Mouse (Mus musculus): ENCODE results near the gene Vtn. TPM values are rescaled to one million over a fixed set of nuclear protein-coding genes. Genes with fewer than 3 reads are reported as not detected.

The Vtn gene
- total RNA-seq, 2 experiments from 2014 or later, result 71.6 to 75.3 TPM

DNA sequence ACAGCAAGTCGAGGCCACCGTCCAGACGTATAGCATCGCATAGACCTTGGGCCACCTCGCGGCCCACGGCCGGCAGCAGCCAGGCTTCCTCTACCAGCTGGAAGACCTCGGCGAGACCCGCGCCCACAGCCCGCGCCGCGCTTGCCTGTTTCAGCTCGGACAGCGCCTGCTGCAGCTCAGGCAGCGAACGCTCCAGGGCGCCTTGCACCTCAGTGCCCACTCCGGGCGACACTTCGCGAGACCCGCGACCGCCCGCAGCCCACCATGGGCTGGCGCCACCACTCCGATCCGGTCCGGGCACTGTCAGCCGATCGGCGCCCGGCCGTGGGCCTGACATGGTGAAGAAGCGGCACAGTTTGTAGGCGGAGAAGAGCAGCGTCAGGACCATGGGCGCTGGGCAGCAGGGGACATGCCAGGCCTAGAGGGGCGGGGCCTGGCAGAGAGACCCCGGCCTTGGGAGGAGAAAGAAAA, 1.8 kb upstream of the Vtn start:
- intact Hi-C loops (cut with DNase I), result loop anchor here (1.0 kb wide), 1 partner anchor 15 kb away; the partner anchor contains the start of genes Poldip2 and Tmem199
- peak; percentile 46 to 66 for DNase-seq (ENCODE audit: low spot score in 2 of 2)

DNA sequence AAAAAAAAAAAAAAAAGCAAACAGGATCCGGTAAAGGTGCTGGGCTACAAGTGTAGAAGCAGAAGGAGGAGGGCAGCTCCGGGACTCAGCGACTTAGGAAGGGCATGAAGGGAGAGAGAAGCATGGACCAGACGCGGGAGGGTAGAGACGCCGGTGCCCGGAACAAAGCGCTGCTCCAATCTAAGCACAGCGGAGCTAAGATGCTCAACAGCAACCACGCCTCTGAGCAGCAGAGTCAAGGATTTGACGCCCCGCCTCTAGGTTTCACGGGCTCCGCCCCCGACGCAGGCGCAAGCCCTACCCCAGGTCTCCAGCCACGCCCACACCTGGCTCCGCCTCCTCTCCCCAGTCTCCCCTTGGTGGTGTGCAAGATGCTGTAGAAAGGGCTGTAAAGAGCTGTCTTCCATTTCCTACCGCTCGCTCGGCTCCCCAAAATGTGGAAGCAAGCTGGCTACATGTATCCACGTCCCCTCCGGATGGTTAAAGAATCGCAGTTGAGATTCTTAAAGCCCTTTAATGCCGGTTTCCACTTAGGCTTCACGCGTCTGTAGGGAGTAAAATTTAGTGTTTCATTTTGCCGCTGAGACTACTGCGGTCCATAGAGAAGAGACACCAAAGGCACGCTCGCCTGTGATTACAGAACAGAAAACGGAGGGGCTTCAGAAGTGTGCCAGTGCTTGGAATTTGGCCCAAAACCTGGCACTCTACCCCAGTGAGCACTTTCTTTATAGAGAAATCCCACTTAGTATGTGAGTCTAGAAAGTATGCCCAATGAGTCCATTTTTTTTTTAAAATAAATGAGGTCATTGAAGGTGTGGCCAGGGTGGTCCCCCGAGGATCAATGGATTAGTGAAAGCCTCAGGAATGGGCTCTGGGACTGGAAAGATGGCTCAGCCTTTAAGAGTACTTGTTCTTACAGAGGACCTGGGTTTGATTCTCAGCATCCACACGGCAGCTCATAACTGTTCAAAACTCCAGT, 1.1 kb upstream of the Vtn start, which contains the start of gene Sarm1:
Sarm1 (minus strand) TSS at position 211 of the 979 bp plus-strand sequence.
- intact Hi-C loops (cut with DNase I), result loop anchor here (1.0 kb wide), 1 partner anchor 14 kb away; the partner anchor contains the start of genes Poldip2 and Tmem199
- peak; percentile 93 to 98 for DNase-seq (ENCODE audit: low spot score in 2 of 2)

DNA sequence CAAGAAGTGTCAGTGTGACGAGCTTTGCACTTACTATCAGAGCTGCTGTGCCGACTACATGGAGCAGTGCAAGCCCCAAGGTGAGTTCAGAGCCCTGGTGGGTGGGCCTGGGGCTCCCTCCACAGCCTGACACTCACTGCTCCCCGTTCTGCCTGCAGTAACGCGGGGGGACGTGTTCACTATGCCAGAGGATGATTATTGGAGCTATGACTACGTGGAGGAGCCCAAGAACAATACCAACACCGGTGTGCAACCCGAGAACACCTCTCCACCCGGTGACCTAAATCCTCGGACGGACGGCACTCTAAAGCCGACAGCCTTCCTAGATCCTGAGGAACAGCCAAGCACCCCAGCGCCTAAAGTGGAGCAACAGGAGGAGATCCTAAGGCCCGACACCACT, 652 bp downstream of the Vtn start:
- no peak for DNase-seq (ENCODE audit: low spot score in 2 of 2)
- intact Hi-C loops (cut with DNase I), result no loop called here

DNA sequence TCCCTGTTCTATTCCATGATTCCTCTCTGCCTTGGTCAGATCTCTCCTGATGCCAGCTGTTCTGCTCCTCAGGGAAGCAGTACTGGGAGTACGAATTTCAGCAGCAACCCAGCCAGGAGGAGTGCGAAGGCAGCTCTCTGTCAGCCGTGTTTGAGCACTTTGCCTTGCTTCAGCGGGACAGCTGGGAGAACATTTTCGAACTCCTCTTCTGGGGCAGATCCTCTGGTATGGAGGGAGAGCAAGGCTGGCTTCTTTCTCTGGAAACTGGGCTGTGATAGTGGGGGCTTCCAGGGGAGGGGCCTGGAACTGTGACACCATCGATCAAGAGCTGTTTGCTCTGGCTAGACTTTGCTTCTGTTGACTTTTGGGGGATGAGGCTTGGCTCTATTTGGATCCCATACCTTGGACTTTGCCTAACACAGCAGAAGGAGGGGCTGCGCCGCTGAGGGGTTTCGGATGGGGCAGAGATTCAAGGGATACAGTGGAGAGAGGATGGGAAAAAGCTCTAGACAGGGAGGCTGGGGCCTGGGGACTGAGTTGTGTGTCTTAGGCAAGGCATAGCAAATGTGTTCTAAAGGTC, 1.8 kb downstream of the Vtn start:
- intact Hi-C loops (cut with DNase I), result no loop called here

DNA sequence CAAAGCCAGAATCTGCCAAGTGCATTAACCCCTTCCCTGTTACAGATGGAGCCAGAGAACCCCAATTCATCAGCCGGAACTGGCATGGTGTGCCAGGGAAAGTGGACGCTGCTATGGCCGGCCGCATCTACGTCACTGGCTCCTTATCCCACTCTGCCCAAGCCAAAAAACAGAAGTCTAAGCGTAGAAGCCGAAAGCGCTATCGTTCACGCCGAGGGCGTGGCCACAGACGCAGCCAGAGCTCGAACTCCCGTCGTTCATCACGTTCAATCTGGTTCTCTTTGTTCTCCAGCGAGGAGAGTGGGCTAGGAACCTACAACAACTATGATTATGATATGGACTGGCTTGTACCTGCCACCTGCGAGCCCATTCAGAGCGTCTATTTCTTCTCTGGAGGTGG, 2.6 kb downstream of the Vtn start:
- no peak for DNase-seq (ENCODE audit: low spot score in 2 of 2)
- intact Hi-C loops (cut with DNase I), result no loop called here

More for the DNA sequence above, 1.8 kb downstream of the Vtn start:
- DNase-seq (ENCODE audit: low spot score in 2 of 2), result no peak

DNA sequence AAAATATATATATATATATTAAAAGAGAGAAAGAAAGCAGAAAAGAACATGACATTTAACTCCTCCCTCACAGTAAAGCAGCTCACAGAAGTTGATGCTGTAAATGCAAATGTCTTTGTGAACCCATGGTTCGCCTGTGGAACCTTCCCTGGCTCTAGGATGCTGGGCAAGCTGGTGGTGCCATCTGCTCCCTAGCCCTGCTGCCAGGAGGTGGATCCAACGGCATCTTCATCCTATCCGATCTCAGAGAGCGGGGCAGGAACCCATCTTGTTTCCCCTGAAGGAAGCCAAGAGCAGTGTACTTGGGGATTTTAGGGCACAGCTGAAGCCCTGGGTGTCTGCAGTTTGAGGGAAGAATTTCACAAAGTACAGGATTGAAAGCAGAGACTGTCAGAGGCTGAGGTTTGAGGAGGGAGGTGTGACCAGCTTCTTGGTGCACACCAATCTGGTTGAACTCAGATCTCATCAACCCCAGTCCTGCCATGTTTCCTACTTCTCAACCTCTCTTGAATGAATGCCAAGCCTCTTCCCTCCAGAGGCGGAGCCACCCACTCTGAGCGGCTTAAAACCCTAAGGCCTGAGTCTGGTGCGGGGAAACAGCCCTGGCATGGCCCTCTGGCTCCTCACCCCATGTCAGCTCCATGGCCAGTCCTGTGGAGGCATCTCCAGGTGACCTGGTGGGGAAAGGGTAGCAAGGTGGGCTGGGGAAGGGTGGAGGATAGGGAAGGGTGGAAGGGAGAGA, 4.2 kb downstream of the Vtn start, which contains the start of gene Sebox:
Sebox (plus strand) TSS at position 539 of the 742 bp plus-strand sequence.
- peak in 1 of 2 experiments; percentile 42 for DNase-seq (ENCODE audit: low spot score in 2 of 2)
- intact Hi-C loops (cut with DNase I), result no loop called here

DNA sequence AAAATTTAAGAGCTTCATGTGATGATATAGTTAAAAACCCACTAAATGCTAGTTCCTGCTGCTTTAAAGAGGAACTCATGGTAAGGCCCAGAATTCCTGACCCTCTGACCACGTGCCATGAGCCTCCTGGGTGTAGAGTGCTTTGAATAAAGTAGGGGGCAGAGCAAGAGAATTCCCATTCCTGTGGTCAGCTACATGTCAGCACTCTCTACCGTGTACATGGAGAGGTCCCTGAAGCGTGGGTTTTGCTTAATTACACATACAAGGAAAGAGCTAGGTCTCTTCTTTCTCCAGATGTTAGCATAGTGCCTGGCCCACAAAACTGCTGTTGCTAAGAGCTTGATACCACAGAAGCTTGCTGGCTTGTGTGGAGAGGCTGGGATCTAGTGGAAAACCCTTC, 6.5 kb downstream of the Vtn start:
- intact Hi-C loops (cut with DNase I), result no loop called here
- DNase-seq (ENCODE audit: low spot score in 2 of 2), result no peak

DNA sequence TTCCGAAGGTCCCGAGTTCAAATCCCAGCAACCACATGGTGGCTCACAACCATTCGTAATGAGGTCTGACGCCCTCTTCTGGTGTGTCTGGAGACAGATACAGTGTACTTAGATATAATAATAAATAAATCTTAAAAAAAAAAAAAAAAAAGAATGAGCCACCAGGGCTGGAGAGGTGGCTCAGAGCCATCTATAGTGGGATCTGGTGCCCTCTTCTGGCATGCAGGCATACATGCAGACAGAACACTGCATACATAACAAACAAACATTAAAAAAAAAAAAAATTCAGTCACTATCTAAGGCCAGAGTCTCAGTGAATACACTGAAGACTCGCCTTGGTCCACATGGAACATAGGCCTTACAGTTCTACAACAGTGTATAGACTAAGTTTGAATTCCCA, 10.3 kb downstream of the Vtn start:
- intact Hi-C loops (cut with DNase I), result no loop called here
- DNase-seq (ENCODE audit: low spot score in 2 of 2), result no peak

DNA sequence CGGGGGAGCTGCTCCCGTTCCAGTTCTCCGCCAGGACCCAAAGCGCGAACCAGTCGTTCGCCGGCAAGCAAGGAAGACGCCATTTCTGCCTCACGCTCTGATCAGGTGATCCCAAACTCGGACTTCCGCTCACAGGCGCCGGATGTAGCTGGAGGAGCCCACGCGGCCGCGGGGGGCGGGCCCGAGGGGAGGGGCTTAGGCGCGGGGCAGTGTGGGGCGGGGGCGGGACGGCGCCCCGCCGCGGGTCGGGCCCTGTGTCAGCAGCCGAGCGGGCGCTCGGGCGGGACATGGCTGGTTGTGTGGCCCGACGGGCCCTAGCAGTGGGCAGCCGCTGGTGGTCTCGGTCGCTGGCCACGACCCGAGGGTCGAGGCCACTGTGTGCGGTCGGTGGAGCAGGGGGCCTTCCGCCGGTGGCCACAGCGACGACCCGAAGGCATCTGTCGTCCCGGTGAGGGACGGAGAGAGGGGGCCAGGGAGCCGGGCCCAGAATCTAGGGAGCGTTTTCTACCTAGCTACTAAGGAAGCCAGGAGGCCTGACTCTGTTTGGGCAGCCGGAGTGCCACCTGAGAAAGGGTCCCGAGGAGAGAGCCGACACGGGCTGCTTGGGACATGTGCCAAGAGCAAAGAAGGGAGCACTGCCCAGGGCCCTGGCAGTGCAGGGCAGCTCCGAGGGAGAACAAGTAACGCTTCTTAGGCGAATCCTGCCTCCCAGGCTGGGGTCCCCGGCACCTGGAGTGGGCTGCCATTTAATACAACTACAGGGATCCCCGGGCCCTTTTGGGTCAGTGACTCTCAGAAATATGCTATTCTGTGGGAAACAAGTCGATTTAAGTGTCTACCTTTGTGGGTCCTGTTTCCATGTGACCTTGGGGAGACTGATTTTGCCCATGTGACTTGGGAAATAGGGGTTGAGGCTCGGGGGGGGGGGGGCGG, 13.4 kb downstream of the Vtn start, which contains the start of the genes Tmem199 and Poldip2:
Tmem199 (minus strand) TSS at position 148 of the 933 bp plus-strand sequence.
Poldip2 (plus strand) TSS at position 169 of the 933 bp plus-strand sequence.
- intact Hi-C loops (cut with DNase I), result loop anchor here (1.0 kb wide), 2 partner anchors 15 to 24 kb away; partner anchors contain the start of genes Ift20, Sarm1 and Tnfaip1
- peak; percentile 90 to 94 for DNase-seq (ENCODE audit: low spot score in 2 of 2)

DNA sequence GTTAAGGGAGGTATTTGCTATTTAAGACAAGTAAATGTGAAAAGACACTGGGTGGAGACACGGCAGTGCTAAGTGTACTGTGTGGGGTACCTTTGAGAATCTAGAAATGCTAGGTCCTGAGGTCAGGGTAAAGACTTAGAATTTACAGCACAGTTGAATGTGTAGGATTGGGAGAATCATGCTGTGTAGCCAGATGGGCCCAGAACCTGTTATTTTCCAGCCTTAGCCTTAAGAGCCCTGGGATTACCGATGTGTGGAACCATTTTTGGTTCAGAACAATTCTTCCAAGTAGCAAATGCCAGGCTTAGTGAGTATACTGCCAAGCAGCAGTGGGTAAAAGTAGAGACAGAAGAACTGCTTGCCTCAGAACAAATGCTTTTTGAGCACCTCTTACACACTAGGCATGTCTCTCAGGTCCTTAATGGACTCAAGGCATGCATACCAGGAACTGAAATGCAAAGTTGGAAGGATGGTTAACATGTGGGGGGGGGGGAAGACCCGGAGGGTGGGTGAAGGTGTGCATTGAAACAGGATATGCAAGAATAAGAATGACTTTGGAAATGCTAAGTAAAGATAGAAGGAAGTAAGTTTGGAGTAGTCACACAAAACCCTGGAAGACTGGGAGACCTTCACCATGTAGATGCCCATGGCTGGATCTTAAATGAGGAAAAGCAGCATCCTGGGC, 14.4 kb downstream of the Vtn start:
- intact Hi-C loops (cut with DNase I), result no loop called here
- no peak for DNase-seq (ENCODE audit: low spot score in 2 of 2)

DNA sequence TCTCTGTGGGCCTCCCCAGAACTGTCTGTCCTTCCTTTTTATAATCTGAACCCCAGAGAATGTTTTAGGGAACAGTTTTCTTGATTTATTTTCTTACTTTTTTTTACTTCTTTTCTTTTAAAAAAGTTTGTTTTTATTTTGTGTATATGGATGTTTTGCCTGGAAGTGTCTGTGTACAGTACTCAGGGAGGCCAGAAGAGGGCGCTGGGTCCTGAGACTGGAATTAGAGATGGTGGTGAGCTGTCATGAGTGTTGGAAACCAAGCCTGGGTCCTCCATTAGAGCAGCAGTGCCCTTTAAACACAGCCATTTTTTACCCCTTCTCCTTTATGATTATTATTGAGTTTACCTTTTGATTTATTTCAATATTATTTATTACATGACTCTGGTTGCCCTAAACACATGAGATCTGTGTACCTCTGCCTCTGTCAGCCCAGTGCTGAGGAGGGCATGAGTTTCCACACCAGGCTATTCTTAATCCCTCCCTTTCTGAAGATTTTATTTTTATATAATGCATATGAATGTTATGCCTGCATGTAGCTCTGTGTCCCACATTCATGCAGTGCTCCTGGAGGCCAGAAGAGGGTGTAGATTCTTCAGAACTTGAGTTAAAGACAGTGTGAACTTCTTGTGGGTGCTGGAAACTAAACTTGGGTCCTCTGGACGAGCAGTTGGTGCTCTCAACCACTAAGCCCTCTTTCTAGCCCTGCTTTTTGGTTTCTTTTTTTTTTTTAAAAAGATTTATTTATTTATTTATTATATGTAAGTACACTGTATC, 16.8 kb downstream of the Vtn start:
- intact Hi-C loops (cut with DNase I), result no loop called here
- no peak for DNase-seq (ENCODE audit: low spot score in 2 of 2)

DNA sequence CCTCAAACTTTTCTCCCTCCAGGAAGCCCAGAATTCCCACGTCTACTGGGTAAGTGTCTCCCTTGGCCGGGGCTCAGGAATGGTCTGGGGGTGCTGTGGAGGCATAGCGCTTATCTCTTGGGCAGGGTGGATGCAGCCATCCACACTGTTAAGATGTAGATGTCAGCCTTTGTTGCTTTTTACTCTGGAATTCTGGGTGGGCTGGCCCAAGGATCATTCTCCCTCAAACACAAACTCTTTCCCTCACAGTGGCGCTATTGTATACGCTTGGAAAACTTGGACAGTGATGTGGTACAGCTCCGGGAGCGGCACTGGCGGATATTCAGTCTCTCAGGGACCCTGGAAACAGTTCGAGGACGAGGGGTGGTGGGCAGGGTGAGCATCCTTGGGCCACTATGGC, 20.0 kb downstream of the Vtn start:
- intact Hi-C loops (cut with DNase I), result no loop called here
- no peak for DNase-seq (ENCODE audit: low spot score in 2 of 2)

DNA sequence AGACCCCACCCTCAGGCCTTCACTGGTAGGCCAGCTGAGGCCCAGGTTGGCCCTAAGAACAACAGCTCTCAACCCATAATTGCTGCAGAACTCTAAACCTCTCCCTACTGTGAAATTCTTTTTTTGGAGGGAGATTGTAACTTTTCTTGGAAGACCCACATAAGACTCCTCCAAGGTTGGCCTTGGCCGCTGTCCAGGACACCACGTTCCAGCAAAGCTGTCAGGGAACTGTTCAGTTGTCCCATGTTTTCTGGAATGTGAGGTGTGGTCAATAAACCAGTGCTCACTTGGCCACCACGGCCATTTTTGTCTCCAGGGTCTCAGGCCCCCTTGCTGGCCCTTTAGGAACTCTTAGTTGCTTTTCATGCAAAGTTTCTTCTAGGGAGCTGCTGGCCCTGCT, 23.0 kb downstream of the Vtn start:
- no peak for DNase-seq (ENCODE audit: low spot score in 2 of 2)
- intact Hi-C loops (cut with DNase I), result no loop called here

DNA sequence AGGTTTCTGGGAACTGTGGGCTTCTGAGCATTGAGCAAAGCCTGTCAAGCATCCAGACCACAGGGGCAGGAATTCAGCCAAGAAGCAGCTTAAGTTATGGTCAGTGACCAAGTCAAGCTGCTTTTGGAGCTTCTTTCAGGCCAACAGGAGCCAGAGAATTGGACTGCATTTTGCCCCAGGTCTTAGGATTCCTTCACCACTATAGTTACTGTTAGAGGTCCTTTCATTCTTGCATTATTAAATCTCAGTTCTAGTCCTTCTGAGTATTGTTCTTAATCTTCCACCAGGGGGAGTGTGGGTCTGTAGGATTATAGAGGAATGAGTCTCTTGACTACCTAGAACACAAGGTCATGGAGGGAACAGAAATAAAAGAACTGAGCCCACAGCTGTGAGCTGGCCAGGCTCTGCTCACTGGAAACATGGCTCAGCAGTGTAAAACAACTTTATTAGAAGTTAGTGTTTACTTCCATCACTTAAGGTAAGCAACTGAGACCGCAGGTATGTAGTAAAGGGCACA, 23.6 kb downstream of the Vtn start:
- intact Hi-C loops (cut with DNase I), result no loop called here
- DNase-seq (ENCODE audit: low spot score in 2 of 2), result peak in 1 of 2 experiments; percentile 36

DNA sequence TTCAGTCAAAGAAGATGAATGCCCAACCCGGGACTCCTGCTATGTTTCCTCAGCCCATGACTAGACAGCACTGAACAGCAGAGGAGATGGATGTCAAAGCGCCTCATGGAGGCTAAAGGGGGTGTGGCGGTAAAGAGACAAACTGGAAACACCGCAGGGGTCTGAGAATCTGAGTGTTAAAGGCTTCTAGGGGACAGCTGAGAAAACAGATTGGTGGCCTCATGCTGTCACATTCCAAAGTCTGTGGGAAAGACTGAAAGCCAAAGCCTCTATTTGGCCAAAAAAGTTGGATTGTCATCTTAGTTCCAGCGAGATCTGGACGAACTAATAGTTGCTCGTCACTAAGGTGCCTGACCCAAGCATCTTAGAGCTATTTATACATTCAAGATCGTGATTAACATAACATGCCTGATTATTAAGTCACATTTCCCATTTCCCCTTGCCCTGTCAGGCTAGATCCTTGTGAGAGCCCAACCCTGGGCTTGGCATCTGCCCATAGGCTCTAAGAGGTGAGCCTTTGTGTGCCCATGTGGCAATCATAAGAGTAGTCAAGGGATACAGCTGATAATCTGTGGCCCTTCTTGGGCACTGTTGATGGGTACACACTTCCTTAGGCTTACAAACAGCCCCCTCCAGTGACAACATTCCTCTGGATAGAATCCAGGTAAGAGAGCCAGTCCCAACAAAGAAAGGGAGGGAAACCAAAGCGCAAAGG, 24.5 kb downstream of the Vtn start:
- no peak for DNase-seq (ENCODE audit: low spot score in 2 of 2)
- intact Hi-C loops (cut with DNase I), result no loop called here

DNA sequence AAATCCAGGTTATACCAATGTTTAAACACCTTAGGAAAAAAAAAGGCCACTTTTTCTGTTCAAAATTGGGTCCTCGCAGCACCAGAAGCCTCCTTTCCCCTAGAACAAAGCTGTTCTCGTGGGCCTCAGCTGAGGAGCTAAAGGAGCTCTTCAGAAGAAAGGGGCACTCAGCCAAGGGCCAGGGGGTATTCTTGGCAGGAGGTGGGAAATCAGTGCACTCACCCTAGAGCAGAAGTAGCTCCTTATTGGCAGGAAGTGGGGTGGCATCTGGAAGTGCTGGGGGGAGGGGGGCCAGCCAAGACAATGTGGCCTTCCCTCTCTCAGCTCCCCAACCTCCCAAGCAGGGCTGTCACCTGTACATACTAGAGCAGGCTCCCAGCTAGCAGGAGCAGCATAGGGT, 25.9 kb downstream of the Vtn start:
- DNase-seq (ENCODE audit: low spot score in 2 of 2), result no peak
- intact Hi-C loops (cut with DNase I), result no loop called here
